Mouse (Mus musculus): ENCODE data around the gene Guca2b. TPM values are rescaled to one million over a fixed set of nuclear protein-coding genes. Genes with fewer than 3 reads are reported as not detected.

Gene Guca2b
- total and polyA plus RNA-seq, 3 experiments = not detected

- no peaks in the 10 kb centered on the region for H3K9me3 ChIP-seq (replicated peaks; ENCODE audit: insufficient read depth, low read length)
- no peak for DNase-seq (ENCODE audit: low read depth, low spot score)
- H3K27ac ChIP-seq (ENCODE audit: control insufficient read depth, low read depth, low read length) = no peak overlapping the region
- 0 out of 4 replicates have a peak, but pooled peaks cover 0 to 2% of the 10 kb centered on the region in 2 experiments for H3K27me3 ChIP-seq (ENCODE audit: control insufficient read depth in 1 of 2, insufficient read depth in 2 of 2, low read length in 2 of 2)
- no peaks in the 10 kb centered on the region for H3K4me1 ChIP-seq (ENCODE audit: control insufficient read depth in 1 of 2, insufficient read depth in 2 of 2, low read length in 2 of 2)
- H3K9ac ChIP-seq (ENCODE audit: control insufficient read depth, low read depth, low read length, poor library complexity, severe bottlenecking) = no peak overlapping the region
- H3K36me3 ChIP-seq (ENCODE audit: control insufficient read depth in 1 of 2, insufficient read depth in 2 of 2, low read length in 2 of 2) = no peaks in the 10 kb centered on the region
- H3K4me3 ChIP-seq (ENCODE audit: control insufficient read depth in 1 of 2, insufficient read depth in 1 of 2, low read depth in 2 of 2, low read length in 2 of 2) = no peak overlapping the region
- TF ChIP-seq JUND (IDR thresholded peaks at IDR 0.05; ENCODE audit: low read depth, low read length) (no peak), BHLHE40 (IDR thresholded peaks at IDR 0.05; ENCODE audit: borderline replicate concordance, low read depth, low read length) (no peak), EP300 (IDR thresholded peaks at IDR 0.05; ENCODE audit: low read depth in 1 of 2, low read length in 2 of 2) (no peak), USF1 (IDR thresholded peaks at IDR 0.05; ENCODE audit: low read depth, low read length) (no peak), ZNF384 (IDR thresholded peaks at IDR 0.05; ENCODE audit: low read depth, low read length) (no peak), RAD21 (IDR thresholded peaks at IDR 0.05; ENCODE audit: low read depth, low read length) (no peak)
- H3K79me2 ChIP-seq (ENCODE audit: control insufficient read depth, insufficient read depth, low read length, poor library complexity) = no peaks in the 10 kb centered on the region
Observed at GRCm38 (mm10) chr4:119657011-119657410, 1.7 kb downstream of the Guca2b start.

GRCm38 (mm10) chr4:119642666-119643065, 16.1 kb downstream of the Guca2b start:
- no peak overlapping the region for H3K9ac ChIP-seq (ENCODE audit: control insufficient read depth, low read depth, low read length, poor library complexity, severe bottlenecking)
- H3K4me3 ChIP-seq (ENCODE audit: control insufficient read depth in 1 of 2, insufficient read depth in 1 of 2, low read depth in 2 of 2, low read length in 2 of 2) = no peak overlapping the region
- H3K9me3 ChIP-seq (replicated peaks; ENCODE audit: insufficient read depth, low read length) = no peaks in the 10 kb centered on the region
- TF ChIP-seq POLR2AphosphoS5 (IDR thresholded peaks at IDR 0.05; ENCODE audit: borderline replicate concordance, low read depth, low read length) (no peak), RCOR1 (IDR thresholded peaks at IDR 0.05; ENCODE audit: low read depth, low read length) (no peak), CTCF (IDR thresholded peaks at IDR 0.05 in 2 of 3, conservative IDR thresholded peaks at IDR 0.05 in 1 of 3; ENCODE audit: control insufficient read depth in 1 of 3, insufficient read depth in 1 of 3, low read depth in 2 of 3, low read length in 3 of 3, poor library complexity in 1 of 3, severe bottlenecking in 1 of 3) (peak in 1 of 3 experiments; percentile 14; a peak in 1 of 6 replicates), E2F4 (IDR thresholded peaks at IDR 0.05; ENCODE audit: borderline replicate concordance, low read depth, low read length) (no peak), NELFE (IDR thresholded peaks at IDR 0.05; ENCODE audit: low read depth, low read length) (no peak), TCF12 (IDR thresholded peaks at IDR 0.05; ENCODE audit: low read depth, low read length) (no peak), SIN3A (IDR thresholded peaks at IDR 0.05; ENCODE audit: low read length) (no peak)
- no peaks in the 10 kb centered on the region for H3K4me1 ChIP-seq (ENCODE audit: control insufficient read depth in 1 of 2, insufficient read depth in 2 of 2, low read length in 2 of 2)
- no peaks in the 10 kb centered on the region; a peak in 1 of 4 replicates for H3K27me3 ChIP-seq (ENCODE audit: control insufficient read depth in 1 of 2, insufficient read depth in 2 of 2, low read length in 2 of 2)
- no peaks in the 10 kb centered on the region for H3K36me3 ChIP-seq (ENCODE audit: control insufficient read depth in 1 of 2, insufficient read depth in 2 of 2, low read length in 2 of 2)
- no peaks in the 10 kb centered on the region for H3K79me2 ChIP-seq (ENCODE audit: control insufficient read depth, insufficient read depth, low read length, poor library complexity)
- no peak for DNase-seq (ENCODE audit: low read depth, low spot score)
- H3K27ac ChIP-seq (ENCODE audit: control insufficient read depth, low read depth, low read length) = no peak overlapping the region

- no peak for DNase-seq (ENCODE audit: low read depth, low spot score)
- Histone ChIP-seq H3K79me2 (ENCODE audit: control insufficient read depth, insufficient read depth, low read length, poor library complexity) (no peaks in the 10 kb centered on the region), H3K4me1 (ENCODE audit: control insufficient read depth in 1 of 2, insufficient read depth in 2 of 2, low read length in 2 of 2) (peaks cover 0 to 1% of the 10 kb centered on the region in 2 experiments; a peak in 1 of 4 replicates), H3K9ac (ENCODE audit: control insufficient read depth, low read depth, low read length, poor library complexity, severe bottlenecking) (no peak overlapping the region), H3K36me3 (ENCODE audit: control insufficient read depth in 1 of 2, insufficient read depth in 2 of 2, low read length in 2 of 2) (peaks cover 0 to under 1% of the 10 kb centered on the region in 2 experiments; a peak in 2 of 4 replicates), H3K9me3 (replicated peaks; ENCODE audit: insufficient read depth, low read length) (no peaks in the 10 kb centered on the region), H3K27ac (ENCODE audit: control insufficient read depth, low read depth, low read length) (no peak overlapping the region), H3K4me3 (ENCODE audit: control insufficient read depth in 1 of 2, insufficient read depth in 1 of 2, low read depth in 2 of 2, low read length in 2 of 2) (no peak overlapping the region), H3K27me3 (ENCODE audit: control insufficient read depth in 1 of 2, insufficient read depth in 2 of 2, low read length in 2 of 2) (no peaks in the 10 kb centered on the region; a peak in 1 of 4 replicates)
- TF ChIP-seq MAX (IDR thresholded peaks at IDR 0.05; ENCODE audit: low read length) (no peak), NRF1 (IDR thresholded peaks at IDR 0.05; ENCODE audit: insufficient read depth, low read depth, low read length, poor library complexity, severe bottlenecking) (no peak), NELFE (IDR thresholded peaks at IDR 0.05; ENCODE audit: low read depth, low read length) (no peak), RCOR1 (IDR thresholded peaks at IDR 0.05; ENCODE audit: low read depth, low read length) (no peak), CTCF (IDR thresholded peaks at IDR 0.05 in 2 of 3, conservative IDR thresholded peaks at IDR 0.05 in 1 of 3; ENCODE audit: control insufficient read depth in 1 of 3, insufficient read depth in 1 of 3, low read depth in 2 of 3, low read length in 3 of 3, poor library complexity in 1 of 3, severe bottlenecking in 1 of 3) (no peak), MAFK (IDR thresholded peaks at IDR 0.05; ENCODE audit: borderline replicate concordance, low read depth, low read length) (no peak), MEF2A (IDR thresholded peaks at IDR 0.05; ENCODE audit: extremely low read depth, insufficient replicate concordance, low read depth, low read length, poor library complexity, severe bottlenecking) (no peak), ZMIZ1 (IDR thresholded peaks at IDR 0.05; ENCODE audit: low read depth, low read length) (no peak), POLR2AphosphoS5 (IDR thresholded peaks at IDR 0.05; ENCODE audit: borderline replicate concordance, low read depth, low read length) (no peak), POLR2AphosphoS2 (IDR thresholded peaks at IDR 0.05; ENCODE audit: low read length) (no peak), ETS1 (IDR thresholded peaks at IDR 0.05; ENCODE audit: low read depth, low read length) (no peak), ELF1 (IDR thresholded peaks at IDR 0.05; ENCODE audit: low read depth, low read length) (no peak), MYC (IDR thresholded peaks at IDR 0.05; ENCODE audit: low read depth, low read length) (no peak)
Observed at GRCm38 (mm10) chr4:119638656-119639055, 20.1 kb downstream of the Guca2b start.
